Mouse (Mus musculus) embryo, embryonic 11 days (tissue): ENCODE data around the gene Fan1.

ENCODE experiments used
- DNase-seq: peaks from one replicate; pipeline ENCODE4 v3.0.0-alpha.2; 2015

Gene Fan1

DNA sequence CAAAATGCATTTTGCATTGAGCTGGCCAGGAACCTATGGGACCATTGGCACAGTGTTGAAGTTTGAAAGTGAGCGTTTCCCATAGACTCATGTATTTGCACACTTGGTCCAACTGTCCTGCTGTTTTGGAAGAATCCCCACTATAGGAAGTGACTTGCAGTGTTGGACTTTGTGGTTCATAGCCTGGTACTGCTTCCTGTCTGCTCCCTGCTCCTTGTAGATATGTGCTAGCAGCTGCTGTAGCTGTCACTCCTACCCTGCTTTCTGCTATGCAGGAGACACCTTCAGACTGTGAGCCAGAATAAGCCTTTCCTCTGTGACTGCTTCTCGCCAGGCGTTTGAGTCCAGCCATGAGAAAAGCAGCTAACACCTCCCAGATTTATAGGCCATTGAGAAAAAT is 42.6 kb downstream of the Fan1 start:
- no peak for DNase-seq

DNA sequence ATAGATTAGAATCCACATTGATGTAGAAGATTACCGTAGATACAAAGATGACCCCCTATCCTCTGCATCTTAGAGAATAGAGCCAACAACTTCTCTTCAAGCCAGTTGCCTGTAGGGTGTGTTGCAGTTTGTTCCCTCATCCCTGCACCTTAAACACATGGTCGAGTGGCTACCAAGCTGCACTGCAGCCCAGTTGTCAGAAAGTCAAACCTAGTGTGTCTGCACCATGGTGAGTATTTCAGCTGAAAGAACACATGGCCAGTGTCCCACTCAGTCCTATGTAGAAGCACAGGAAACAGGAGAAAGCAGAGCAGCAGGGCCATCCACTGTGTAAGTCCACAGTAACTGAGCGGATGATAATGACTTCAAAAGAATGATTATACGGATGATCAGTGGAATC is 46.4 kb downstream of the Fan1 start:
- no peak for DNase-seq

DNA sequence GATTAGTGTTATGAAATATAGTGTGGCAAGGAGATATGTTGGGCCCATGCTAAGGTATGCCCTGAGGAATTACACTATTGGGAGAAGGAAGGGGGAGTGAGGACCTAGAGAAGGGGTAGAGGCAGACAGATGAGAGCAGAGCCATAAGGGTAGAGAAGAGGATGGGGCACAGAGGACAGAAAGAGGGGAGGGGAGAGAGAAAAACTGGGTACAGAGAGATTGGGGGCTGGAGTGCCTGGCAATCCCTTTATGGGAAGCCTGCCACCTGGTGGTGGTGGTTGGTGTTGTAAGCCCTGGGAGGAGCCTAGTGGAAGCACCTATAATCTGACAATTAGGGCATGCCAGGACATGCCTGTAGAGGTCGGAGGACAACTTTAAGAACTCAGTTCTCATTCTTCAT is 47.0 kb downstream of the Fan1 start:
- DNase-seq: peak; percentile 78

DNA sequence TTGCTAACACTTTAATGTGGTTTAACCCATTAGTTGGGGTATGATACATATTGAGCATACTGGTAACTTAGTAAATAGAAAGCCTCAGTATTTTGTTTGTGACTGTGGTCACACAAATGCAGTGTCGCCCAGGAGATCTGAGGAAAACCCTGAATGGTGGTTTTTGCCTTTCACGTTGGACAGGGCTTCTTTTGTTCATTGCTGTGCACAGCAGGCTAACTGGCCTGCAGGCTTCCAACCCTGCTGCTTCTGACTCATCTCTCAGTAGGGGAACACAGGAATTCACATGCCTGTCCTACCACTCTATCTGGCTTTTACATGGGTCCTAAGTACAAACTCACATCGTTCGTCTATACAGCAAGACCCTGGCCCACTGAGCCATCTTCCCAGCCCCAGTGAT is 52.2 kb downstream of the Fan1 start:
- no peak for DNase-seq

DNA sequence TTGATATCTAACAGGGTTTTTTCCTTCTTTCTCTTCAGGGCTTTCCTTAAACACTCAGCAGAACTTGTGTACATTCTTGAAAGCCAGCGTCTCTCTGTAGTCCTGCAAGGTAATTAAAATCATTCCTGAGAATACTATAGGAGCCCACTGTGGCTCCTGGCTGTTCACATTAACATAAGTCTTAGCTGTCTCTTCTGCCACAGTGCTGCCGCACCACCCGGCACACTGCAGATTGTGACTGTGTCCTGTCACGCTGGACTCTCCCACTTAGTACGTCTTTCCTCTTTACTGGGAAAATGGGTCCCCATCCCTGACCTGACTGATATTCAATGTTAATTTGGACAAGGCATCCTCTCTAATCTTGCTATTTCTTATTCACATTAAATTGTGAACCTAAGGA is 52.8 kb downstream of the Fan1 start:
- DNase-seq: no peak

DNA sequence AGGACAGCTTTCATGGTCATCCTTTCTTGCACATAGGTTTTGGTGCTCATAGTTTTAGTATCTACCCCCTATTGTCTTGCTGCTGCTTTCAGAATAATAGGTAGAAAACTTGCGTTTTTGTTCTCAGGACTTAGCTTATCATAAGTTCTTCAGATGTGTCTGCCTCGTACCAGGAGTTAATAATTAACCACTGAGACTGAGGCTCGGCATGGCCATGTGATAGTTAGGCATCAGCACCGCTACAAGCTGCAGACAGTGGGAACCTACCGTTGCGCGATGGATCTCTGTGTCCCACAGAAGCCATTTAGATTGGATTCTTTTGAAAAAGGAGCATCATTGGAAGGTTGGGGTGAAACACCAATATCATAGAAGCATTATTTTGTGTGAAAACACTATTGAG is 61.1 kb downstream of the Fan1 start:
- DNase-seq: no peak

DNA sequence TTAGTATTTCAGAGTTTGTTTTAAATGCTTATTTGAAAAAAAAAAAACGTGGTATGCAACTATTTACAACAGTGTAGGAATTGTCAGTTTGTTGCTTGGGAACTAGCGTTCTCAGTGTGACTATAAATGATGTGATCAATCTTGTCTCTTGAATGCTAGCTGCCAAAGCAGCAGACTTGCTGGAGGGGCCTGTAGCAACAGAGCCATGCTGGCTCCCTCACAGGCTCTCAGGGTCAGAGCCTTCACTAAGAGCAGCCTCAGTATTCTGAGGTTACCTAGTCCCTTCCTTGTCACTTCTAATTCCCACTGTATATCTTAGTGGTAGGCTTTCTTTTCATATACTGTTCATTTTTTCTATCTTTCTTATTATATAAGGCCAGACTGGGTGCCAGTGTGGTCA is 63.1 kb downstream of the Fan1 start:
- no peak for DNase-seq

DNA sequence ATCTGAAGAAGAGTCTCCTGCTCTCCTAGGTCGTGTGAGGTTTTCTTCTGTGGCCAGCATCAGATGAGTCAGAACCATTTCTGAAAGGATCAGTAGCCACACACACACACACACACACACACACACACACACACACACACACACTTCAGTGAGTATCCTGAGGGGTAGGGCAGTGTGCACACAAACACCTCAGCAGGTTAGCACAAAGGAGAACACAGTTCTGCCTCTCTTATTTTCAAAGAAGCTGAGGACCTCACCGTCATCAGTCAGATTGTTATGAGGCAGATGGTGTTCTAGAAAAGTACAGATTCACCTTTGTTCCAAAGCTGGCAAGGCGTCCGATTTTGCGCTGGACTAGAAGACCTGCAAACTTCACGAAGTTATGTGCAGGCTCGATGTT is 63.7 kb downstream of the Fan1 start:
- no peak for DNase-seq
